Comparison of ENCODE assay signal across 8 mouse cellular contexts in genomic region chr19:4231253-4232185, GRCm38 (mm10). TPM values are rescaled to one million over a fixed set of nuclear protein-coding genes. Genes with fewer than 3 reads are reported as not detected.
A peak's percentile ranks its signal among the peaks of the same experiment; 100 is the strongest.
DNase-seq lines count a peak whose midpoint lies in the region; ATAC-seq and TF ChIP-seq lines count a peak whose summit lies in the region.

Pold4 (plus strand) TSS chr19:4231899.

- peak within 1 kb of the TSS; percentile 46 for H3K9ac ChIP-seq in embryonic facial prominence, embryonic 15.5 days
- peak within 1 kb of the TSS; percentile 44; the same call in 1 of the 2 replicates for H3K9ac ChIP-seq in kidney, embryonic 14.5 days (ENCODE audit: low read depth, low read length)
- H3K9ac ChIP-seq in limb, embryonic 15.5 days, result peak within 1 kb of the TSS; percentile 48

- peak; percentile 88 for ATAC-seq in embryonic facial prominence, embryonic 15.5 days (ENCODE audit: insufficient number of reproducible peaks, low FRiP score, low TSS enrichment, low read depth)
- ATAC-seq in kidney, embryonic 14.5 days (ENCODE audit: low FRiP score, low TSS enrichment), result peak; percentile 82
- peak; percentile 83 for ATAC-seq in limb, embryonic 15.5 days (ENCODE audit: insufficient number of reproducible peaks, low FRiP score, low TSS enrichment, low read depth)

- peaks cover 10% of the 10 kb centered on the region for H3K4me1 ChIP-seq in bone marrow, adult 2 months (ENCODE audit: control insufficient read depth, insufficient read depth, low read length)
- peaks cover 22% of the 10 kb centered on the region for H3K4me1 ChIP-seq in embryonic facial prominence, embryonic 15.5 days
- peaks cover 23% of the 10 kb centered on the region for H3K4me1 ChIP-seq in kidney, embryonic 14.5 days (ENCODE audit: control insufficient read depth, insufficient read depth, low read length)
- H3K4me1 ChIP-seq in limb, embryonic 15.5 days, result peaks cover 13% of the 10 kb centered on the region

- H3K4me2 ChIP-seq in embryonic facial prominence, embryonic 15.5 days (replicated peaks), result peak within 1 kb of the TSS; percentile 73
- peak within 1 kb of the TSS; percentile 51 for H3K4me2 ChIP-seq in kidney, embryonic 14.5 days (replicated peaks; ENCODE audit: low read depth, low read length)
- peak within 1 kb of the TSS; percentile 77 for H3K4me2 ChIP-seq in limb, embryonic 15.5 days

- peak; percentile 98 for DNase-seq in 416B (ENCODE audit: low read depth)
- peak; percentile 98 for DNase-seq in heart, adult 8-10 months (ENCODE audit: low spot score)
- peak; percentile 96 for DNase-seq in monocyte, adult 2 months (ENCODE audit: low read depth in 1 of 2, low spot score in 2 of 2)
- DNase-seq in spleen, postnatal 36 days (ENCODE audit: low spot score in 2 of 2), result peak; percentile 99

- no peak for TF ChIP-seq CTCF in bone marrow, adult 2 months (IDR thresholded peaks at IDR 0.05; ENCODE audit: control insufficient read depth, insufficient read depth, low read length)

- no peaks in the 10 kb centered on the region for H3K36me3 ChIP-seq in embryonic facial prominence, embryonic 15.5 days
- H3K36me3 ChIP-seq in kidney, embryonic 14.5 days (ENCODE audit: control insufficient read depth, insufficient read depth, low read length), result no peaks in the 10 kb centered on the region
- H3K36me3 ChIP-seq in limb, embryonic 15.5 days, result no peaks in the 10 kb centered on the region

- no peaks in the 10 kb centered on the region for H3K9me3 ChIP-seq in embryonic facial prominence, embryonic 15.5 days (replicated peaks)
- no peaks in the 10 kb centered on the region for H3K9me3 ChIP-seq in kidney, embryonic 14.5 days (ENCODE audit: control insufficient read depth, low read length)
- no peaks in the 10 kb centered on the region for H3K9me3 ChIP-seq in limb, embryonic 15.5 days

- peak within 1 kb of the TSS; percentile 70 for H3K4me3 ChIP-seq in bone marrow, adult 2 months (replicated peaks; ENCODE audit: control insufficient read depth, low read depth, low read length)
- peak within 1 kb of the TSS; percentile 62 for H3K4me3 ChIP-seq in embryonic facial prominence, embryonic 15.5 days (replicated peaks)
- peak within 1 kb of the TSS; percentile 46 for H3K4me3 ChIP-seq in kidney, embryonic 14.5 days (ENCODE audit: low read length)
- peak within 1 kb of the TSS; percentile 56 for H3K4me3 ChIP-seq in limb, embryonic 15.5 days

- TF ChIP-seq POLR2A in bone marrow, adult 2 months (IDR thresholded peaks at IDR 0.05; ENCODE audit: borderline replicate concordance, control insufficient read depth, low read depth, low read length), result peak; percentile 70

- H3K27ac ChIP-seq in bone marrow, adult 2 months (ENCODE audit: control insufficient read depth, insufficient read depth, low read depth, low read length, poor library complexity), result peak within 1 kb of the TSS; percentile 96
- H3K27ac ChIP-seq in embryonic facial prominence, embryonic 15.5 days (replicated peaks), result peak within 1 kb of the TSS; percentile 80
- H3K27ac ChIP-seq in kidney, embryonic 14.5 days (ENCODE audit: low read depth, low read length), result peak within 1 kb of the TSS; percentile 75
- peak within 1 kb of the TSS; percentile 79 for H3K27ac ChIP-seq in limb, embryonic 15.5 days

- H3K27me3 ChIP-seq in embryonic facial prominence, embryonic 15.5 days, result no peaks in the 10 kb centered on the region
- H3K27me3 ChIP-seq in kidney, embryonic 14.5 days (ENCODE audit: control insufficient read depth, insufficient read depth, low read length), result no peaks in the 10 kb centered on the region
- peaks cover 6% of the 10 kb centered on the region for H3K27me3 ChIP-seq in limb, embryonic 15.5 days

- WGBS in bone marrow, adult 2 months, result 12% methylated on average over 26 of the region's 26 CpGs
- 10% methylated on average over 26 of the region's 26 CpGs for WGBS in embryonic facial prominence, embryonic 15.5 days
- WGBS in kidney, embryonic 14.5 days, result 9% methylated on average over 26 of the region's 26 CpGs
- WGBS in limb, embryonic 15.5 days, result 9% methylated on average over 26 of the region's 26 CpGs

RNA-seq across cellular contexts. Expression of gene Pold4, which starts in this region (rescaled TPM):
- 31.7 and 54.7 TPM in 2 replicates for polyA plus RNA-seq in bone marrow, adult 2 months (2011; ENCODE audit: insufficient read depth, insufficient read length, low replicate concordance, missing spikeins)
- polyA plus RNA-seq in embryonic facial prominence, embryonic 15.5 days (2015; fragmentation: Nextera tagmentation; extraction: Ambion mirVana), result 33.5 and 34.0 TPM in 2 replicates
- 10 to 100 TPM; 11.9 to 17.5 (median 14.3) TPM for total RNA-seq in heart, adult 8-10 months (2022)
- polyA plus RNA-seq in kidney, embryonic 14.5 days (2014; fragmentation: Nextera tagmentation; extraction: Ambion mirVana), result 26.4 and 28.2 TPM in 2 replicates
- 27.7 and 35.9 TPM in 2 replicates for polyA plus RNA-seq in limb, embryonic 15.5 days (2015; fragmentation: Nextera tagmentation; extraction: Ambion mirVana)

Comparison
In these comparisons a context has a peak if more than half of its experiments do, and no peak if none do; other contexts are left out.
1. Peak in every context shown above with its lines: DNase-seq, ATAC-seq, H3K4me3 ChIP-seq and H3K27ac ChIP-seq.